Mouse (Mus musculus) adipose tissue, adult 10 weeks (tissue): ENCODE measurements around the gene Tmem110. TPM values are rescaled to one million over a fixed set of nuclear protein-coding genes. Genes with fewer than 3 reads are reported as not detected.

ENCODE experiments used
- polyA plus RNA-seq: library from polyadenylated mRNA; stranded (reverse); fragments of 350-450 nt; fragmentation: Illumina TruSeq; extraction: RNeasy Lipid Tissue Mini Kit (QIAGEN cat#74804); gene quantifications from one replicate; pipeline ENCODE4 v1.2.3, GENCODE M21; 2014; ENCODE audit warnings: low read depth, low replicate concordance

Tmem110 gene
- polyA plus RNA-seq = 35.8 TPM

DNA sequence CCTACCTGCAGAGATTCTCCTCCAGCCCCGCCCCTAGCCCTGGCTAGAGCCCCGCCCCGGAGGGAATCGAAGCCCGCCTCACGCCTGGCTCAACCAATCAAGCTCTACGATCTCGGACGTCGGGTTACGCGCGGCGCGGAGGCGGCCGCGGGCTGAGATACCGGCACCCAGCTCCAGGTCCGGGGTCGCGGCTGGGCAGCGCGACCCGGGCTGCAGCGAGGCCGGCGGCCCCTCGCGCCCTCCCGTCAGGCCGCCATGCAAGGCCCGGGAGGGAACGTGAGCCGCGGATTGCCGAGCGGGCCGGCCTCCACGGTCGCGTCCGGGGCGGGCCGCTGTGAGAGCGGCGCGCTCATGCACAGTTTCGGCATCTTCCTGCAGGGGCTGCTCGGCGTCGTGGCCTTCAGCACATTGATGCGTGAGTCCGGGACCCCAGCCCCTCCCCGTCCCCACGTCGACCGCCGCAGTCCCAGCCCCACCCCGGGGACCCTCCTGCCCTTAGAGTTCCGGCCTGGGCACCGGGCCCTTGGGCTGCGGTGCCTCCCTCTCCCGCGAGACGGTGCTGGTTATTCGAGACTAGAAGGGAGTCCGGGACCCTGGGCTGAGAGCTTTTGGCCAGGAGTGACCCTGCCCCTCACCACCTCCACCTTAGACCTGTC is at the start of gene Tmem110:
Gene Tmem110, plus strand, starts transcription at position 115 of the 656 bp plus-strand sequence.

DNA sequence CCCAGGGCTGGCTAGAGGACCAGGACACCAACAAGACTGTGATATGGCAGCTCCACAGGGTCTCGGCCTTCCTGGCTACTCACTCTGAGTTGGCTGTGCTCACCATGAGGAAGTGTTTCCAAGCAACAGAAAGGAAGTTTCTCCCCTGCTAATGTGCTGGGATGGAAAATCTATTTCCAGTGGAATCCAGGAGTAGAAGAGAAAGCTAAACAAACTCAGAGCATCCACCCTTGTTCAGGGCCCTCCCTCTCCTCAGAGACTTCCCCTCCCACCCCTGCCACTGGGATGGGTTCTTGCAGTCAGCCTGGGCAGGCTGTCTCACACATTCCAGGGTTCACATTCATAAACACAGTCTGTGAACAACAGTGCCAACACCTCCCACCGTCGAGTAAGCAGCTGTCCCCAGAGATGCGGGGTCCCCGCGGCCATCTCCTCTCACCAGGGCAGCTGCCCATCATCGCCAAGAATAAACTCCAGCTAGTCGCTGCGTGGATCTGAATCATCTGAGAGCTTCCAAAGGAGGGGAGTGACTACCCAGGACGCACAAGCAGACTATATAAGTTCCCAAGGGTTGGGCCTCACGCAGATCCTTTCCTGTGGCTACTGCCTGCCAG is 53.7 kb downstream of the Tmem110 start, which contains the start of gene Mustn1:
Gene Mustn1, plus strand, starts transcription at position 243 of the 614 bp plus-strand sequence.

DNA sequence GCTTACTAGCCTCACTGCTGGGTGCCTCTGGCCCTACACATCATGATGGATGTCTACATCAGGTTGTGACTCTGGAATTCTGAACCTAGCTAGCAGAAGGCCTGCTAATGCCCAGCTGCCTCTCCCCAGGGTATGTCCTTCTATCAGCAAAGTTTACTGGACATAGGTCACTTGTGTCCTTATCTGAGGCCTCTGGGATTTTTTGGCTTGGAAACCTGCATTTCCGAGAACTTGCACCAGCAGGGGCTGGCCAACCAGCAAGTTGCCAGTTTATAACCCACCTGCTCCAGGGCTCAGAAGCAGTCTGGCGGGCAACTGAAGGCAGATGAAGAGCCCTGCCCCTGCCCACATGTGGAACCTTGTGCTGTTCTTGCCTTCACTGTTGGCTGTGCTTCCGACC is 60.8 kb downstream of the Tmem110 start, which contains the start of gene Itih4:
Gene Itih4, plus strand, starts transcription at position 273 of the 400 bp plus-strand sequence.

DNA sequence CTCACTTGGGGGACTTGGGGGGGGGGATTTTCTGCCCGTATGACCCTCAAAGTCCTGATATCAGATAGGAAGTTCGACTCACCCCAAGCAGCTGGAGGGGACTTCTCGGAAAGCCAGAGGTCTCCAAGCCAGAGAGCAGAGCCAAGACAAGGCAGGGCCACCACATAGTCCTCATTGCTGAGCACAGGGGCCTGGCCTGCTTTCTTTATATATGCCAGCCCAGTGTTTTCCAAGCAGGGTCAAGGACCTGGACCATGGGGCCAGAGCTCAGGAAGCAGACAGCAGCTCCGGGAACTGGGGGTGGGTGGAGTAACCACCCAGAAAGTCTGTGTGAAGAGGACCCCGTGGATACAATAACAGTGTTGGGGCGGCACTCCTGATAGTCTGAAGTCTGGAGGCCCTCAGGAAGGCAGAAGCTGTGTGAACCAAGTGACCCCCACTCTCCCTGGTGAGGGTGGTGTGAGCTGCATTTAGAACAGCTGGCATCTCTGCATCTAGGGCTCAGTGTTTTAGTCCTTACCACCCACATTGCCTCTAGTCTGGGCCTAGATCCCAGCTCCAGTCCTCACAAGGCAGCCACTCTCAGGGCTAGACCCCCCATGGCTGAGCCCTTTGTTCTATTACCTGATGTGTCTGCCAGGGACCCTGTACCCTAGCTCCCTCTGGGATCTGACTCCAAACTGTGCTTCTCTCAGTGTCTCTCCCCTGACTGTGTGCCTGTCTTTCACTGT is 98.2 kb downstream of the Tmem110 start, which contains the start of gene Itih3:
Gene Itih3, minus strand, starts transcription at position 386 of the 731 bp plus-strand sequence.

Other genes starting within 250 kb of the Tmem110 start
- 110 TPM for gene Prkcd, start 199.4 kb upstream of the Tmem110 start, polyA plus RNA-seq
- gene Rft1, start 171.2 kb upstream of the Tmem110 start, polyA plus RNA-seq = 23.5 TPM
- gene Sfmbt1, start 110.7 kb upstream of the Tmem110 start, polyA plus RNA-seq = 10.8 TPM
- gene Mustn1, start 53.6 kb downstream of the Tmem110 start, polyA plus RNA-seq = 20.8 TPM
- 1.5 TPM for gene Itih4, start 60.9 kb downstream of the Tmem110 start, polyA plus RNA-seq
- 2.6 TPM for gene Itih3, start 98.2 kb downstream of the Tmem110 start, polyA plus RNA-seq
- not detected for gene Itih1, start 117.7 kb downstream of the Tmem110 start, polyA plus RNA-seq
- 13.6 TPM for gene Nek4, start 125.8 kb downstream of the Tmem110 start, polyA plus RNA-seq
- 75.5 TPM for gene Glt8d1, start 175.8 kb downstream of the Tmem110 start, polyA plus RNA-seq
- 318 TPM for gene Spcs1, start 176.1 kb downstream of the Tmem110 start, polyA plus RNA-seq
- gene Pbrm1, start 193.5 kb downstream of the Tmem110 start, polyA plus RNA-seq = 18.0 TPM
- gene Gnl3, start 193.6 kb downstream of the Tmem110 start, polyA plus RNA-seq = 43.5 TPM